Mouse (Mus musculus) liver, embryonic 14.5 days (tissue): ENCODE data around the gene Olfr522.

ENCODE experiments used
- CTCF ChIP-seq: IDR thresholded peaks from 2 replicates; pipeline ENCODE4 v1.5.1; 2016; ENCODE audit warnings: antibody characterized with exemption, low read depth, control low read depth
- EP300 ChIP-seq: IDR thresholded peaks from 2 replicates; pipeline ENCODE4 v1.6.1; 2016; ENCODE audit warnings: antibody characterized with exemption, low read depth

- TF ChIP-seq CTCF (no peak), EP300 (no peak)
Measured at GRCm38 (mm10) chr7:140180692-140181091, 16.1 kb upstream of the Olfr522 start.
